Mouse (Mus musculus): ENCODE results near the gene Zfp334. TPM values are rescaled to one million over a fixed set of nuclear protein-coding genes. Genes with fewer than 3 reads are reported as not detected.

The Zfp334 gene
- total RNA-seq, 2 experiments from 2014 or later, result 4.0 to 6.1 TPM

- no peak for DNase-seq
These were observed 12.1 kb downstream of the Zfp334 start for GRCm38 (mm10) chr2:165376001-165376400.

GRCm38 (mm10) chr2:165375478-165375877 lies 12.6 kb downstream of the Zfp334 start:
- no peak for DNase-seq

- no peak for DNase-seq
These were observed 17.0 kb downstream of the Zfp334 start for GRCm38 (mm10) chr2:165371066-165371465.

GRCm38 (mm10) chr2:165370348-165370747 lies 17.7 kb downstream of the Zfp334 start:
- DNase-seq, result no peak

GRCm38 (mm10) chr2:165368496-165368895 lies 19.6 kb downstream of the Zfp334 start, which contains the start of gene Zfp663:
TSS of gene Zfp663 (minus strand) at chr2:165368729.
- DNase-seq, result no peak

GRCm38 (mm10) chr2:165367868-165368439 lies 20.1 kb downstream of the Zfp334 start:
- DNase-seq, result peak; percentile 13 to 46

GRCm38 (mm10) chr2:165367047-165367520 lies 21.0 kb downstream of the Zfp334 start:
- peak; percentile 22 to 61 for DNase-seq

- DNase-seq, result peak; percentile 61 to 73
These were observed 23.5 kb downstream of the Zfp334 start for GRCm38 (mm10) chr2:165364334-165365091.

- DNase-seq, result no peak
These were observed 24.8 kb downstream of the Zfp334 start for GRCm38 (mm10) chr2:165363282-165363681.

GRCm38 (mm10) chr2:165360861-165361260 lies 27.2 kb downstream of the Zfp334 start:
- DNase-seq, result peak; percentile 44 to 70

GRCm38 (mm10) chr2:165351828-165352513 lies 36.1 kb downstream of the Zfp334 start:
- DNase-seq, result no peak

- DNase-seq, result no peak
These were observed 38.6 kb downstream of the Zfp334 start for GRCm38 (mm10) chr2:165349466-165349865.

GRCm38 (mm10) chr2:165346180-165346579 lies 41.9 kb downstream of the Zfp334 start:
- no peak for DNase-seq

- DNase-seq, result peak; percentile 76 to 86
These were observed 50.9 kb downstream of the Zfp334 start for GRCm38 (mm10) chr2:165337191-165337590.

GRCm38 (mm10) chr2:165332610-165333210 lies 55.3 kb downstream of the Zfp334 start:
- peak in 1 of 2 experiments; percentile 42 for DNase-seq

- DNase-seq, result no peak
These were observed 58.4 kb downstream of the Zfp334 start for GRCm38 (mm10) chr2:165329703-165330102.

GRCm38 (mm10) chr2:165328746-165329145 lies 59.3 kb downstream of the Zfp334 start:
- no peak for DNase-seq

GRCm38 (mm10) chr2:165327386-165327785 lies 60.7 kb downstream of the Zfp334 start:
- no peak for DNase-seq

- DNase-seq, result peak; percentile 96
These were observed 61.5 kb downstream of the Zfp334 start, which contains the start of gene Elmo2 for GRCm38 (mm10) chr2:165326304-165327190. TSS of gene Elmo2 (minus strand) at chr2:165326479.

GRCm38 (mm10) chr2:165325521-165326303 lies 62.3 kb downstream of the Zfp334 start:
- peak in 1 of 2 experiments; percentile 25 for DNase-seq
